Mouse (Mus musculus): ENCODE data around the gene Dleu7. TPM values are rescaled to one million over a fixed set of nuclear protein-coding genes. Genes with fewer than 3 reads are reported as not detected.

Dleu7 gene
- polyA plus RNA-seq (2012; rRNA removed), result 0.08 and 0.12 TPM in 2 replicates

DNA sequence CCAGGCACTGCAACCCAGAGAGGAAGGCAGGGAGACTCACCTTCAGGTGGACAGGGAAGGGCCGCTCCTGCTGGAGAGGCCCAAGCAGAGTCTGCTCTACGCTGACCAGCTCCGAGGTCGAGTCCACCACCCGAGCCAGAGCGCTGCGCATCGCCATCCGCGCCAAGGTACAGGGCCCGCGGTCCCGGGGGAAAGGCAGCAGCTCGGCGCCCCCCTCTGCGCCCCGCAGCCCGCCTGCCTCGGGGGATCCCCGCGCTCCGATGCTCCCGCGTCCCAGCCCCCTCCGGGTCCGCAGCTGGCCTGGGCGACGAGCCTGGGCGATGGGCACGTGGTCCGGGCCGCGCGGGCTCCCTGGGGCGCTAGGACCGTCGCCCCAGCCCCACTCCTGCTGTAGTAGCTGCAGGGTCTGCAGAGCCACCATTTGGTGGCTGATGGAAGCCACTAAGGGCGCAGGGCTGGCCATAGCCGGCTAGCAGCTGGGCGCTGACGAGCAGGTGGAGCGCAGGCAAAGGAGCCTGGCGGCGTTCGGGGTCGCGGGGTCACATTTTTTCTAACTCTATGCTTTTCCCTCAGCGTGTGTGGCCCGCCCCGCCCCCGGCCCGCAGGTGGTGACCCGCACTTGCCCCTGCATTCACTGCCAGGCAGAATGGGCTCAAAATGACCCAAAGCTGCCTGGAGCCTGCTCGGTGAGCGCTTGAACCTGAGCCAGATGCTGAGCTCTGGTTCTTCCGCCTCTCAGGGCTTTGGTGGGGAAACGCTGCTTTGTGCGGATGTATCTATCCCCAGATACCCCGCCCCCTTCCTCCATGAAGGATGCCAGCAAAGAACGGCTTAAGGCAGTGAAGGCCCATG lies at the start of gene Dleu7, which contains the start of gene Rnaseh2b:
Gene Dleu7 (minus strand): TSS at position 560 of the 852 bp plus-strand sequence.
Gene Rnaseh2b (plus strand): TSS at position 102 of the 852 bp plus-strand sequence.

Other genes starting within 250 kb of the Dleu7 start
- gene Rnaseh2b, start 458 bp downstream of the Dleu7 start, polyA plus RNA-seq (2012; rRNA removed), result 33.4 and 37.4 TPM in 2 replicates
- 0.02 TPM in 1 of 2 replicates, not detected in the other for gene Gucy1b2, start 163.2 kb upstream of the Dleu7 start, polyA plus RNA-seq (2012; rRNA removed)